Mouse (Mus musculus) neural tube, embryonic 12.5 days (tissue): Measurements from ENCODE around the gene Esyt3. TPM values are rescaled to one million over a fixed set of nuclear protein-coding genes. Genes with fewer than 3 reads are reported as not detected.
A peak's percentile ranks its signal among the peaks of the same experiment; 100 is the strongest.

Experiments used
- ATAC-seq: fragments of 200-750 bp; cut with Nextera tagmentation; 2 replicates; pipeline ENCODE4 v1.8.0; 2017; ENCODE audit warnings: low read depth, mild to moderate bottlenecking, moderate TSS enrichment, moderate library complexity; ENCODE audit not compliant: low FRiP score
- H3K27ac ChIP-seq: fragments of 300-500 bp; sonication (generic); 2 replicates; pipeline ENCODE4 v1.5.1; 2016
- H3K27me3 ChIP-seq: fragments of 300-500 bp; sonication (generic); replicated peaks from 2 replicates; pipeline ENCODE4 v1.6.1; 2016; ENCODE audit warnings: mild to moderate bottlenecking
- H3K36me3 ChIP-seq: fragments of 300-500 bp; sonication (generic); 2 replicates; pipeline ENCODE4 v1.6.1; 2016; ENCODE audit warnings: mild to moderate bottlenecking
- H3K4me1 ChIP-seq: fragments of 300-500 bp; sonication (generic); 2 replicates; pipeline ENCODE4 v1.6.1; 2016
- H3K4me2 ChIP-seq: fragments of 300-500 bp; sonication (generic); replicated peaks from 2 replicates; pipeline ENCODE4 v1.6.1; 2016; ENCODE audit warnings: mild to moderate bottlenecking
- H3K4me3 ChIP-seq: fragments of 300-500 bp; sonication (generic); 2 replicates; pipeline ENCODE4 v1.5.1; 2016
- H3K9ac ChIP-seq: fragments of 300-500 bp; sonication (generic); 2 replicates; pipeline ENCODE4 v1.6.1; 2016; ENCODE audit warnings: mild to moderate bottlenecking
- H3K9me3 ChIP-seq: fragments of 300-500 bp; sonication (generic); 2 replicates; pipeline ENCODE4 v1.6.1; 2016; ENCODE audit warnings: mild to moderate bottlenecking
- WGBS: fragments of 180-500 bp; shearing (Covaris S2); methylation state at CpG from one replicate; pipeline ENCODE4 v1.1.7; 2016; 5-methylcytosine and 5-hydroxymethylcytosine counted together
- polyA plus RNA-seq: library from polyadenylated mRNA; unstranded; fragments of >200 nt; fragmentation: Nextera tagmentation; extraction: Ambion mirVana; gene quantifications from 2 replicates; pipeline ENCODE4 v1.2.1, GENCODE M21; 2016

The Esyt3 gene
- polyA plus RNA-seq = 0.10 and 0.34 TPM in 2 replicates

DNA sequence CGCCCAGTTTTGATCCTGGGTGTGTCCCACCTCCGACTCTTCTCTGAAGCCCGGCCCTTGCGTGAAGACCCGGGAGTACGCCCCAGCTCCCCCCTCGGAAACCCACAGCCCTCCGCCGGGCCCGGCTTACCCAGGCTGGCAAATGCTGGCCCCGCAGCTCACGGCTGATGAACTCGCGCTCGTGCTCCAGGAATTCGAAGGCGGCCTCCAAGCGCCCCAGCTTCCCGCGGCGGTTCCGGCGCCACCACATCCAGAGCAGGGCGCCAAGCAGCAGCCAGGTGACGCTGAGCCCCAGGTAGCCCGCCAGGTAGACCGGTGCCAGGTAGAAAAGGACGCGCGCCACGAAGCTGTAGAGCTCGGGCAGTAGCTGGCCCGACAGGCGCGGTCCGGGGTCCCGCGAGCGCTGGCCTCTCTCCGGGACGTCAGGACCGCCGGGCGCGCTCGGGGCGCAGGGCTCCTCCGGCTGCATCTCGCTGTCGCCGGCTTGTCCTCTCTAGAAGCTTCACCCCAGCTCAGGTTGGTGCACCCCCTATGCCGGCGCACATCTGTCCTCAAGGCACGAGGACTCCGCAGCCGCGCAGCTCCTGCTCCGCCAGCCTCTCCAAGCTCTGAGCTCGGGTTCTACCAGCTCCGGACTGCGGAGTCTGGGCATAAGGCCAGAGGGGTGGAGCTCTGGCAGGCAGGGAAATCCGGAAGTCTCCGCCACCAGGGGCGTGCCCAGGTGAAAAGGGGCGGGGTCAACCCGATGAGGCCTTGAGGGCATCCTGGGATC, at the start of gene Esyt3:
Esyt3 (minus strand) TSS at position 637 of the 772 bp plus-strand sequence.
- WGBS = under 1% methylated on average over 66 of the region's 66 CpGs
- Histone ChIP-seq H3K9me3 (no peaks in the 10 kb centered on the region), H3K27me3 (peaks cover 47% of the 10 kb centered on the region), H3K4me1 (peaks cover 13% of the 10 kb centered on the region), H3K4me2 (peak within 1 kb of the TSS; percentile 91), H3K9ac (peak within 1 kb of the TSS; percentile 33; the same call in 1 of the 2 replicates), H3K4me3 (peak within 1 kb of the TSS; percentile 42), H3K27ac (no peak within 1 kb of the TSS), H3K36me3 (no peaks in the 10 kb centered on the region)
- peak; percentile 56; the same call in 1 of the 2 replicates for ATAC-seq

- no peak overlapping the region for H3K27ac ChIP-seq
- H3K4me2 ChIP-seq = no peak overlapping the region
- no peaks in the 10 kb centered on the region for H3K4me1 ChIP-seq
- no peak overlapping the region for H3K9ac ChIP-seq
- no peak for ATAC-seq
- no peaks in the 10 kb centered on the region for H3K9me3 ChIP-seq
- H3K36me3 ChIP-seq = peaks cover 10% of the 10 kb centered on the region; the same call in 1 of the 2 replicates
- 76% methylated on average over 9 of the region's 9 CpGs for WGBS
- H3K27me3 ChIP-seq = no peaks in the 10 kb centered on the region
- H3K4me3 ChIP-seq = no peak overlapping the region
Observed at GRCm38 (mm10) chr9:99401288-99401974, 43.1 kb upstream of the Esyt3 start.

- H3K9ac ChIP-seq = no peak overlapping the region
- H3K36me3 ChIP-seq = peaks cover 10% of the 10 kb centered on the region; the same call in 1 of the 2 replicates
- no peaks in the 10 kb centered on the region for H3K9me3 ChIP-seq
- H3K4me3 ChIP-seq = no peak overlapping the region
- no peaks in the 10 kb centered on the region for H3K27me3 ChIP-seq
- WGBS = 90% methylated on average over 6 of the region's 6 CpGs
- H3K4me1 ChIP-seq = no peaks in the 10 kb centered on the region
- H3K4me2 ChIP-seq = no peak overlapping the region
- H3K27ac ChIP-seq = no peak overlapping the region
- ATAC-seq = no peak
Observed at GRCm38 (mm10) chr9:99400781-99401180, 42.4 kb upstream of the Esyt3 start.

GRCm38 (mm10) chr9:99397056-99397815, 38.9 kb upstream of the Esyt3 start:
- no peak overlapping the region for H3K4me2 ChIP-seq
- no peak overlapping the region for H3K27ac ChIP-seq
- H3K4me1 ChIP-seq = no peaks in the 10 kb centered on the region
- no peak for ATAC-seq
- no peak overlapping the region for H3K4me3 ChIP-seq
- H3K27me3 ChIP-seq = no peaks in the 10 kb centered on the region
- peaks cover 11% of the 10 kb centered on the region for H3K36me3 ChIP-seq
- 85% methylated on average over 13 of the region's 13 CpGs for WGBS
- no peak overlapping the region for H3K9ac ChIP-seq
- H3K9me3 ChIP-seq = no peaks in the 10 kb centered on the region

- Histone ChIP-seq H3K4me2 (no peak overlapping the region), H3K4me3 (no peak overlapping the region), H3K27me3 (no peaks in the 10 kb centered on the region), H3K36me3 (peaks cover 22% of the 10 kb centered on the region), H3K4me1 (no peaks in the 10 kb centered on the region), H3K27ac (no peak overlapping the region), H3K9me3 (no peaks in the 10 kb centered on the region), H3K9ac (no peak overlapping the region)
- 58% methylated on average over 11 of the region's 11 CpGs for WGBS
- ATAC-seq = no peak
Observed at GRCm38 (mm10) chr9:99394366-99394765, 36.0 kb upstream of the Esyt3 start.

- no peak overlapping the region for H3K27ac ChIP-seq
- ATAC-seq = no peak
- H3K27me3 ChIP-seq = no peaks in the 10 kb centered on the region
- no peaks in the 10 kb centered on the region for H3K4me1 ChIP-seq
- H3K9ac ChIP-seq = no peak overlapping the region
- H3K36me3 ChIP-seq = peaks cover 27% of the 10 kb centered on the region
- no peaks in the 10 kb centered on the region for H3K9me3 ChIP-seq
- 95% methylated on average over 8 of the region's 8 CpGs for WGBS
- H3K4me2 ChIP-seq = no peak overlapping the region
- no peak overlapping the region for H3K4me3 ChIP-seq
Observed at GRCm38 (mm10) chr9:99393146-99393545, 34.8 kb upstream of the Esyt3 start.

DNA sequence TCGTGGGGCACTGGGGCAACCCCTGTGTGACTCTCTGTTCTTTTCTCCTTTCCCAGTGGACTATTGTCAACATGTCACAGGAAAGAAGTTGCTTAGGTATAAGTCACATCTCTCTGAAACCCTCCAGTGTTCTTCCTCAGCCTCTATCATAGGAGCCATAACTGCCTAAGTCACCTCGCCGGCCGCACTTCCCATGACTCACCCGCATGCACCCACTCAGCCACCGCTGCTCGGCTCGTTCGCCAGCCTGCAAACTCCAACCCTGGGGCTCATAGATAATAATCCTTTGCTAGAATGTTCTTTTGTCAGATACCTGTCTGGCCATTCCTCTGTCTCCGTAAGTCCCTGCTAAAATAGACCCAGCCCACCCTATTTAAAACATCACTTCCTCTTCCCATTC, 33.2 kb upstream of the Esyt3 start:
- Histone ChIP-seq H3K4me3 (no peak overlapping the region), H3K27ac (no peak overlapping the region), H3K4me2 (no peak overlapping the region), H3K4me1 (no peaks in the 10 kb centered on the region), H3K27me3 (no peaks in the 10 kb centered on the region), H3K9ac (no peak overlapping the region), H3K9me3 (no peaks in the 10 kb centered on the region), H3K36me3 (peaks cover 31% of the 10 kb centered on the region)
- no peak for ATAC-seq
- WGBS = 94% methylated on average over 10 of the region's 10 CpGs

DNA sequence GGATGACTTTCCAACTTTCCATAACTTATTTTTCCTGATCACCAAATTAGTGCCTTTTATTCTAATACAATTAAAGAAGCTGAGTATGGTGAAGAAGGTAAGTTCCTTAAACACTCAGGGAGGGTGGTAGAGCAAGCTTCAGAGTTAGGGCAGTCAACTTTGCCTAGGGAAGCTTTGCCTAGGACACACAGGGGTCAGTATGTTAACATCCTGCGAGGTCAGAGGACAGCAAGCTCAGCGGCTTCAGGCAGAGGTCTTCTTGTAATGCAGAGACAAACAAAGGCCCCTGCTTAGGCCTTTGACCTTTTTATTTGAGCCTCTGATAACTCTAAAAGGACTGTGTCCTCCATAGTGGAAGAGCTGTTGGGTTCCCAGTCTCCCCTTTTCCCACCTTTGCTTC, 32.4 kb upstream of the Esyt3 start:
- H3K9me3 ChIP-seq = no peaks in the 10 kb centered on the region
- no peak overlapping the region for H3K9ac ChIP-seq
- H3K36me3 ChIP-seq = peaks cover 37% of the 10 kb centered on the region
- no peaks in the 10 kb centered on the region for H3K27me3 ChIP-seq
- no peak overlapping the region for H3K4me3 ChIP-seq
- no peak overlapping the region for H3K27ac ChIP-seq
- no peaks in the 10 kb centered on the region for H3K4me1 ChIP-seq
- no peak overlapping the region for H3K4me2 ChIP-seq
- WGBS = 43% methylated on average over 2 of the region's 2 CpGs
- no peak for ATAC-seq

DNA sequence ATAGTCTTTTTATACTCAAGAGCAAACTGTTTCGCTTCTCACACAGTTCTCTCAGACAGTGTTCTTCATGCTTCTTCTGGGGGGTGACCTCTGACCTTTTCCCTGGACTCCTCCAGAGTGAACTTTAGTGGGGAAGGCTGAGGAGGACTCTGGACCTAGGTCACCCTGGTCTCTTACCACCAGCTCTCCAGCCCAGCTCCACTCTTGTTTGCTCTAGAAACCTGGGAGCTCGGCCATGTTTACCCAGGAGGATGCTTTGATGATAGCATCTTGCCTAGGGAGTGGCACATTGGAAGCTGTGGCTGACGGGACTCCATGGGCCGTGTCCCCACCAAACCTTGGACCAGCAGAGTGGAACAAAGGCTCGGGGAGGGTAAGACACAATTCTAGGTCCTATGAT, 31.8 kb upstream of the Esyt3 start:
- Histone ChIP-seq H3K9me3 (no peaks in the 10 kb centered on the region), H3K27ac (no peak overlapping the region), H3K9ac (no peak overlapping the region), H3K27me3 (no peaks in the 10 kb centered on the region), H3K4me2 (no peak overlapping the region), H3K4me1 (no peaks in the 10 kb centered on the region), H3K4me3 (no peak overlapping the region), H3K36me3 (peaks cover 37% of the 10 kb centered on the region)
- WGBS = 83% methylated on average over 5 of the region's 5 CpGs
- ATAC-seq = no peak

DNA sequence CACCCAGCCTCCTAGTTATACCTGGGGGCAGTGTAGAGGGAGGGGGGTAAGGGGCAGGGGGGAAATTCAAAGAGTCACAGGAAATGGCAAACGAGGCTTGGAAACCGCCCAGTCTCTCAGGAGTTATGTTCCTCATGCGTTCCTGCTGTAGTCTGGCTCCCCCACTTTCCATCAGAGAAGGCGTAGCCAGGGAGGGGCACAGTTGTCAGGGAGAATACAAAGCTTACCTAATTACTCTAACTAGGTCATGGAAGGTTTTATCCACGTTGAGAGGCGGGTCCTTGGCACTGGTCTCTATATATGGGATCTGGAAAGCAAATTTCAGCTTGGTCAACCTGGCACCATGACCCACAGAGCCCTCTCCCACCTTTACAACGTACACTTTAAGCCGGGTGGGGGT, 31.1 kb upstream of the Esyt3 start:
- Histone ChIP-seq H3K27ac (no peak overlapping the region), H3K27me3 (no peaks in the 10 kb centered on the region)

DNA sequence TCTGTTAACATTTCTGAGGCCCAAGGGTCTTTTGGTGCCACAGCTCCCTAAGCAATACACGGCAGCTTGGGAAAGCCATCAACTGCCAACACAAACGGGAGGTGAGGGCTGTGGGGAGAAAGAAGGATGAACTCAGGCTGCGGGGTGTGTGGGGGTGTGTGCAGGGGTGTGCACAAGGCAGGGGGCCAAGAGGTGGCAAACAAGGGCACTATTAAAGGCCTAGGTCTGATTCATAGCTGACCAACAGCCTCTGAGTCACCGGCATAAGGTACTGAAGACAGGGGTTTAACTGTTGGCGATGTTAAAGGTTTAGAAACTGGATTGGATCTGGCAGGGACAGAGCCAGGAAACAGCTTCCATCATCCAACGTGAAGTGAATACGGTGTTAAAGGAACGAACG, 30.5 kb upstream of the Esyt3 start:
- Histone ChIP-seq H3K4me3 (no peak overlapping the region), H3K27ac (no peak overlapping the region), H3K4me1 (no peaks in the 10 kb centered on the region), H3K9me3 (no peaks in the 10 kb centered on the region), H3K27me3 (no peaks in the 10 kb centered on the region), H3K36me3 (peaks cover 37% of the 10 kb centered on the region), H3K9ac (no peak overlapping the region), H3K4me2 (no peak overlapping the region)
- no peak for ATAC-seq
- 84% methylated on average over 9 of the region's 9 CpGs for WGBS

More for the DNA sequence above, 31.1 kb upstream of the Esyt3 start:
- ATAC-seq = no peak
- WGBS = 85% methylated on average over 8 of the region's 8 CpGs
- Histone ChIP-seq H3K9ac (no peak overlapping the region), H3K4me3 (no peak overlapping the region), H3K4me2 (no peak overlapping the region), H3K4me1 (no peaks in the 10 kb centered on the region), H3K36me3 (peaks cover 37% of the 10 kb centered on the region), H3K9me3 (no peaks in the 10 kb centered on the region)

DNA sequence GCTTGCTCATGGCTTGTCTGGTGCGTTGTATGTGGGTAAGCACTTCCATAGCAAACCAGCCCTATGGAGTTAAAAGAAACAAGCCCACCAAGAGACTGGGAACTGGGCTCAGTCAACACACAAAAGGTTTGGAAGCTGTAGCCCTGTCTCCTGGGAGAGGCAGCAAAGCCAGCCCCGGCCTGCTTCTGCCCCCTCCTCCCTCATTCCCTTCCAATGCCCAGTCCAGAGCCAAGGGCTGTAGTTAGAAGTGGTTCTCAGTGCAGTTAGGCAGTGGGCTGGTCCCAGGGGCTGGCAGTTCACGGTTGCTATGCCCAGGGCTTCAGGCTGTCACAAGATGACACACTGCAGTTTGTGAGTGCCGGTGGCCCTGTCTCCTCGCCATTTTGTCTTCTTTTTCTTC, 29.7 kb upstream of the Esyt3 start:
- Histone ChIP-seq H3K4me1 (no peaks in the 10 kb centered on the region), H3K27me3 (no peaks in the 10 kb centered on the region), H3K4me2 (no peak overlapping the region), H3K4me3 (no peak overlapping the region), H3K9ac (no peak overlapping the region), H3K9me3 (no peaks in the 10 kb centered on the region), H3K27ac (no peak overlapping the region), H3K36me3 (peaks cover 37% of the 10 kb centered on the region)
- WGBS = 74% methylated on average over 5 of the region's 5 CpGs
- no peak for ATAC-seq
